Mouse (Mus musculus): ENCODE measurements at regions not wholly inside any gene's neighbourhood (a gene's known extent, or its start where the extent isn't known, plus 50 kb on each side); places are given as distances from the start of the nearest gene placed in this dataset.

- no peak for DNase-seq
Observed at GRCm38 (mm10) chr17:9976866-9977421, 307.4 kb upstream of the Pabpc6 start.

GRCm38 (mm10) chr17:9975995-9976394 lies 306.5 kb upstream of the Pabpc6 start:
- DNase-seq, result no peak

- DNase-seq, result no peak
Observed at GRCm38 (mm10) chr17:9975153-9975552, 305.6 kb upstream of the Pabpc6 start.

- DNase-seq, result no peak
Observed at GRCm38 (mm10) chr17:9967988-9968387, 298.5 kb upstream of the Pabpc6 start.

- DNase-seq, result no peak
Observed at GRCm38 (mm10) chr17:9962893-9963436, 293.4 kb upstream of the Pabpc6 start.

DNA sequence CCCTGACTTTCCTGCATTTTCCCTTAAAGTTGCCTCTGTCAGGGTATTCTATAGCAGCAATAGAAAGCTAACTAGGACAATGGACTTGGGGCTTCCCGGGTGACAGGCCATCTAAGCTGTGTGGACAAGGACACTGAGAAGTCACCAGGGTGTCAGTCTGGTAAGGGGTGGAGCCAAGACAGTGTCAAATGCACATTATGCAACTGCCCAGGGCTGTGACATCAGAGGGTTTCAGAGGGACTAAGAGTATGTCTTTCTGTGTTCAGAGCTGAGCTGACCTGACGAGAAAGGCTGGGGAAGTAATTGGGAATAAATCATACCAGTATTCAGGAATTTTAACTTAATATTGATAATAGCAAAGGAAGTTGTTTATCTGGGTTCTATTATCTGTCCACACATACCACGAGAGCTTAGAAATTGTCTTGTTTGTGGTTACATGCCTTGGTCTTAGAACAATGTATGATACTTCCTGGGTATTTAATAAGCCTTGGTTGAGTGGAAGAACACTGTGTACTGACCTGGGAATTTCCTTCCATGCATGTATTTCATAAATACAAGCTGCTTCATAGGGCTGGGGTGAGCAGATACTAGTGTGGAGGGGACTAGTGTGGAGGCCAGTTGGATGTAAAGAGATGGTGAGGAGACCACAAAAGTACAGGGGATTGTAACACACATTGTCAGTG lies 279.6 kb upstream of the Pabpc6 start:
- DNase-seq, result no peak

- no peak for DNase-seq
Observed at GRCm38 (mm10) chr17:9947609-9948008, 278.1 kb upstream of the Pabpc6 start.

DNA sequence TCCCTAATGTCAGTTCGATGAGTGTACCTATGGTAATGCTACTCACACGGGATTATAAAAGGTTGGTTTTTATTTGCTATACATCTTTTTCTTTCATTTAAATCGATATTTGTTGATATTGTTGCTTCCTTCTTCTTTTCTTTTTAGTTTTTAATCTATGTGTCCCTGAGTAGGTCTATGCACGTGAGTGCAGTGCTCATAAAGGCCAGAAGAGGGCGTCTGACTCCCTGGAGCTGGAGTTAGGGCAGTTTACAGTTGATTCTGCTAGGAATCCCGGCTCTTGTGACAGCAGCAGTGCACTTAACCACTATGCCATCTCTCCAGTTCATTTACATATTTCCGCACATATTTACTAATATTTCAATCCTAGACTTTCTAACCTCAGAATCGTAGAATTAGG lies 275.0 kb upstream of the Pabpc6 start:
- DNase-seq, result no peak

DNA sequence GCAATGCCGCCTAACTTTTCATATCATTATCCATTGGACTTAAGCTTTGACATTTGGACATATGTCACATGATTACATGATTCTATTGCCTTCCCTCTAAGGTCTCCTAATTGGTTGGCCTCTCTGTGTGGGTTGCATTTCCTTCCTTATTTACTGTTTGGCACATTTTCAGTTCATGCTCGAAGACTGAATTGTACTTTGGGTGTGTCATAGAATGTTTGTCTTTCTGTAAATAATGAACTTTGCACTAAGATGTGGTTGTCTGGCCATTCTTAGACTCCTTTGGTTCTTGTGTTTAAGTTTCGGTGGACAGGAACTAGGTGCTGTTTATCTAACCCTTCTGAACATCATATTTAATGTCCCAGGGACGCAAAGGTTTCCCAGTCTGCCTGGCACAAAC lies 272.7 kb upstream of the Pabpc6 start:
- no peak for DNase-seq

DNA sequence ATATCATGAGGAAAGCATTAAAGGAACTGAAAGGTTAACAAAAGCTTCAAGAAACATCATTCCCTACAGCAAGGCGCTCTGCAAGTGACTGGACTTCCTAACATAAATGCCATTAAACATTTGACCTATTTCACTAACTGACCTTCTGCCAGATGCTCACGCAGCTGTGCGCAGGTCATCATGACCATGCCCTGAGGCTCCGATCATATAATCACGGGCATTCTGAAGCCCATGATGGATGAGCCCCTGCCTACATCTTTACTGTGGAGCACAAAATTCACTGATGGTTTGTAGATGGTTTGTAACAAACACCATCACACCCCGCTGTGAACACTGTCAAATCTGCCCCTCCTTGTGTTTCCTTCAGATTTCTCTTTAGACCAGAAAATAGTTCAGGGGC lies 270.1 kb upstream of the Pabpc6 start:
- DNase-seq, result no peak

DNA sequence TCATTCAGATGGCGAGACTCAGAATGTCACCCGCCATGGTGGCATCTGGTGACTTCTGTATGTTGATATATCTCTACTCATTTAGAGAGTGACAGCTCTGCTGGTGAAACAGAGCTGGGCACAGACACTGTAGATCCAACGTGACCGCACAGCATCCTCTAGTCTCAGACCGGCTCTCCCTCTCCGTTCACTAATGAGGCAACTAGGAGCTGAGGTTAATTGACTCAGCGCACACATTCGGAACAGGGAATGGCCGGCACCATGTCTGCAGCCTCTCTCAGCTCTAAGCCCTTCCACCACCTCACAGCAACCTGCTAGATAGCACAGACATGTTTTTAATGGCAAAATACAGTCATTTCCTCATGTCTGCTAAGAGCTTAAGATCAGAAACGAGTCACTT lies 268.9 kb upstream of the Pabpc6 start:
- DNase-seq, result no peak

DNA sequence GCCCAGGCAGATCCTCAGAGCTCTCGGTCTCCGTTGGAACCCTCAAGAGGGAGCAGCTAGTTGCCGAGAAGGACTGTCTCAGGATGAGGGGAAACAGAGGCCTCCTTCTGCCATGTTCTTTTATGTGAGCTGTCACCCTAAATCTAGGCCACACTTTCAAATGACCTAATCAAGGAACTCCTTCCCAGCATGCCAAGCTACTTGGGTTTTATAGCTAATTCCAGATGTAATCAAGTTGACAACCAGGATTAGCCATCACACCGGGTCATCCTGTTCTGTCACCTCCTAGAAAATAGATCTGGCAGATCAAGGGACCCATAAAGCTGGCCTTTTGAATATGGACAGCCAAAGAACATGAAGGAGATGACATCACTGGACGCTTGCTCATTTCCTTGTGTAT lies 267.7 kb upstream of the Pabpc6 start:
- DNase-seq, result no peak

GRCm38 (mm10) chr17:9932186-9932585 lies 262.7 kb upstream of the Pabpc6 start:
- no peak for DNase-seq

DNA sequence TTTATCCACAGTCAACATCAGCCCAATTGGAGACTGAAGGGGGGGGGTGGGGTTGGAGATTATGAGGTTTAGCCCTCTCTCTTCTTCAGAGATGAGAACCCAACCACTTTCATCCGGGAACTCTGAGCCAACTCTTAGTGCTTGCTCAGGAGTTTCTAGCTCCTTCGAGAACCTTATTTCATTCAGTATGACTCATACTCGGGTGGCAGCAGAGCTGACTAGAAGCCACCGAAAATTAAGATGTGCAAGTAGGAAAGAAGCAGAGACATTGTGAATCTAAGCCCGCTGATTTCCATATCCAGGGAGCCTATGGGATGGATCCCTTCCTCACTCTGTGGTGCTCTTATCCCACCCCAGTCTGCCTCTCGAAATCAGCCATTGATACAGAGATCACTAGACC lies 262.0 kb upstream of the Pabpc6 start:
- DNase-seq, result no peak

- DNase-seq, result no peak
Observed at GRCm38 (mm10) chr17:9929448-9930088, 260.1 kb upstream of the Pabpc6 start.

- no peak for DNase-seq
Observed at GRCm38 (mm10) chr17:9927724-9928123, 258.2 kb upstream of the Pabpc6 start.

DNA sequence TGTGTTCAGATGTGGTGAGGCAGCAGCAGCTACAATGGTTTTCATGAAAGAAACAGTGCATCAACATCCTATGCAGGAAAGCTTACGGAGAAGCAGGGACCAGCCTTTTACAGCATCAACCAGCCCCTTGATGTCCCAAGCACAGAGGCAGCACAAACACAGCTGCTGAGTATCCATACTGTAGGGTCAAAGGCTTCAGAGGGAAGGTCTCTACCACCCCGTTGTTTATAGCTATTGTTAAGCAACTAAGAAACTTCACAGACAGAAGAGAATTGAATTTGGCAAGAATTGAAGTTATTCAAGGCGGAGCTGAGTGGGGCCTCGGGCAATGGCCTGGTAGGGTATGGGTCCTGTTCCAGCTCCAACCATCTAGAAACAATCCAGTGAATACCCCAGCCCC lies 256.8 kb upstream of the Pabpc6 start:
- no peak for DNase-seq

DNA sequence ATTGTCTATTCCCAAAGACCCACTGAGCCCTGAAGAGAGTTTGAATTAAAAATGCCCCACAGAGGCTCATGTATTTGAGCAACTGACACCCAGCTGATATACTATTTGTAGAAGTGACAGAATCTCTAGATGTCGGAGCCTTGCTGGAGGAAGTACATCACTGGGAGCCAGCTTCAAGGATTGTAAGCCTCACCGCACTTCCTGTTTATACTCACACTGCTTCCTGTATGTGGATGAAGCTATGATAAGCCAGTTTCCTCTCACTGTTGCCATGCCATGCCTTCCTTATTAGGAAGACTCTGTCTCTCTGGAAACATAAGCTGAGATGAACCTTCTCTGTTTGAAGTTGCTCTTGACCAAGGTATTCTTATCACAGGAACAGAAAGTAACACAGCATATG lies 251.8 kb upstream of the Pabpc6 start:
- no peak for DNase-seq

- no peak for DNase-seq
Observed at GRCm38 (mm10) chr17:9917031-9917430, 247.5 kb upstream of the Pabpc6 start.

- no peak for DNase-seq
Observed at GRCm38 (mm10) chr17:9910856-9911255, 241.3 kb upstream of the Pabpc6 start.

GRCm38 (mm10) chr17:9907077-9907476 lies 237.6 kb upstream of the Pabpc6 start:
- DNase-seq, result no peak

GRCm38 (mm10) chr17:9905501-9906462 lies 236.3 kb upstream of the Pabpc6 start:
- peak; percentile 77 for DNase-seq

GRCm38 (mm10) chr17:9904525-9904991 lies 235.0 kb upstream of the Pabpc6 start:
- DNase-seq, result peak; percentile 56

Data from right cerebral cortex, postnatal 4 days (tissue).